Mouse (Mus musculus): Measurements from ENCODE around the gene Tarbp2.

Gene Tarbp2

GRCm38 (mm10) chr15:102527936-102528335 lies 9.9 kb downstream of the Tarbp2 start:
- WGBS: 68% methylated on average over 3 of the region's 3 CpGs

GRCm38 (mm10) chr15:102528396-102528795 lies 10.4 kb downstream of the Tarbp2 start:
- WGBS: 100% methylated on average over 1 of the region's 1 CpGs

GRCm38 (mm10) chr15:102530566-102530965 lies 12.6 kb downstream of the Tarbp2 start:
- 78% methylated on average over 4 of the region's 4 CpGs for WGBS

GRCm38 (mm10) chr15:102531586-102531985 lies 13.6 kb downstream of the Tarbp2 start:
- 93% methylated on average over 4 of the region's 4 CpGs for WGBS

GRCm38 (mm10) chr15:102532106-102532900 lies 14.3 kb downstream of the Tarbp2 start:
- 56% methylated on average over 3 of the region's 3 CpGs for WGBS

- 90% methylated on average over 7 of the region's 7 CpGs for WGBS
Measured at GRCm38 (mm10) chr15:102533926-102534325, 15.9 kb downstream of the Tarbp2 start.

GRCm38 (mm10) chr15:102544801-102545200 lies 26.8 kb downstream of the Tarbp2 start:
- whole genome bisulfite sequencing: 75% methylated on average over 4 of the region's 4 CpGs

GRCm38 (mm10) chr15:102546246-102546645 lies 28.3 kb downstream of the Tarbp2 start:
- 82% methylated on average over 3 of the region's 3 CpGs for WGBS

- WGBS: 38% methylated on average over 3 of the region's 3 CpGs
Measured at GRCm38 (mm10) chr15:102546677-102547427, 28.9 kb downstream of the Tarbp2 start.

GRCm38 (mm10) chr15:102547478-102547877 lies 29.5 kb downstream of the Tarbp2 start:
- 49% methylated on average over 3 of the region's 3 CpGs for WGBS

- WGBS: 97% methylated on average over 5 of the region's 5 CpGs
Measured at GRCm38 (mm10) chr15:102552599-102552998, 34.6 kb downstream of the Tarbp2 start.

GRCm38 (mm10) chr15:102555581-102555980 lies 37.6 kb downstream of the Tarbp2 start:
- WGBS: 93% methylated on average over 1 of the region's 1 CpGs

GRCm38 (mm10) chr15:102562491-102562890 lies 44.5 kb downstream of the Tarbp2 start:
- WGBS: 80% methylated on average over 1 of the region's 1 CpGs

- 89% methylated on average over 3 of the region's 3 CpGs for WGBS
Measured at GRCm38 (mm10) chr15:102563061-102563460, 45.1 kb downstream of the Tarbp2 start.

GRCm38 (mm10) chr15:102563681-102564080 lies 45.7 kb downstream of the Tarbp2 start:
- 75% methylated on average over 5 of the region's 5 CpGs for WGBS

- WGBS: 94% methylated on average over 2 of the region's 2 CpGs
Measured at GRCm38 (mm10) chr15:102567849-102568248, 49.9 kb downstream of the Tarbp2 start.

- 34% methylated on average over 3 of the region's 3 CpGs for WGBS
Measured at GRCm38 (mm10) chr15:102572081-102572480, 54.1 kb downstream of the Tarbp2 start.
